Mouse (Mus musculus) myocyte (in vitro differentiated cells): Measurements from ENCODE around the gene Pon2. TPM values are rescaled to one million over a fixed set of nuclear protein-coding genes. Genes with fewer than 3 reads are reported as not detected.

Experiments
- H3K27me3 ChIP-seq: one replicate; pipeline ENCODE4 v1.6.1; 2011; ENCODE audit not compliant: control insufficient read depth, insufficient read depth, insufficient read length
- H3K36me3 ChIP-seq: one replicate; pipeline ENCODE4 v1.6.1; 2011; ENCODE audit not compliant: control insufficient read depth, insufficient read depth
- H3K4me2 ChIP-seq: one replicate; pipeline ENCODE4 v1.6.1; 2011; ENCODE audit warnings: low read depth, control low read depth
- H3K4me3 ChIP-seq: one replicate; pipeline ENCODE4 v1.5.1; 2011; ENCODE audit warnings: mild to moderate bottlenecking, control low read depth, moderate library complexity
- H3K79me2 ChIP-seq: one replicate; pipeline ENCODE4 v1.6.1; 2011; ENCODE audit not compliant: control insufficient read depth, insufficient read depth
- H3ac ChIP-seq: one replicate; pipeline ENCODE4 v1.6.1; 2011; ENCODE audit not compliant: control insufficient read depth, insufficient read length
- CEBPB ChIP-seq: IDR thresholded peaks from 2 replicates; pipeline ENCODE4 v1.6.1; 2011; ENCODE audit warnings: mild to moderate bottlenecking, moderate library complexity; ENCODE audit not compliant: poor library complexity, insufficient read depth, severe bottlenecking
- E2F4 ChIP-seq: IDR thresholded peaks from one replicate; pipeline ENCODE4 v1.6.1; 2011; ENCODE audit warnings: mild to moderate bottlenecking, control low read depth, moderate library complexity; ENCODE audit not compliant: insufficient read depth
- MAX ChIP-seq: IDR thresholded peaks from one replicate; pipeline ENCODE4 v1.6.1; 2011; ENCODE audit warnings: low read depth, mild to moderate bottlenecking, control low read depth
- MYOD1 ChIP-seq, 3 experiments: IDR thresholded peaks; one replicate each; pipeline ENCODE4 v1.6.1; 2011; ENCODE audit warnings: control low read depth in 2 of 3, low read depth in 2 of 3, mild to moderate bottlenecking in 2 of 3, moderate library complexity in 1 of 3; ENCODE audit not compliant: insufficient read length in 2 of 3, control insufficient read depth in 1 of 3
- MYOG ChIP-seq, 3 experiments: IDR thresholded peaks; one replicate each; pipeline ENCODE4 v1.6.1; 2011; ENCODE audit warnings: control low read depth in 2 of 3, low read depth in 2 of 3, mild to moderate bottlenecking in 2 of 3; ENCODE audit not compliant: insufficient read length in 2 of 3, control insufficient read depth in 1 of 3, insufficient read depth in 1 of 3
- POLR2A ChIP-seq: IDR thresholded peaks from one replicate; pipeline ENCODE4 v1.6.1; 2011; ENCODE audit warnings: low read depth, mild to moderate bottlenecking, control low read depth, moderate library complexity; ENCODE audit not compliant: insufficient read length
- POLR2AphosphoS2 ChIP-seq: IDR thresholded peaks from one replicate; pipeline ENCODE4 v1.6.1; 2011; ENCODE audit warnings: low read depth, control low read depth; ENCODE audit not compliant: insufficient read length
- REST ChIP-seq: IDR thresholded peaks from one replicate; pipeline ENCODE4 v1.6.1; 2011; ENCODE audit warnings: mild to moderate bottlenecking, control low read depth, moderate library complexity; ENCODE audit not compliant: insufficient read depth, insufficient read length
- SRF ChIP-seq: IDR thresholded peaks from one replicate; pipeline ENCODE4 v1.6.1; 2011; ENCODE audit warnings: low read depth; ENCODE audit not compliant: control insufficient read depth, insufficient read length
- TCF12 ChIP-seq: IDR thresholded peaks from one replicate; pipeline ENCODE4 v1.6.1; 2011; ENCODE audit warnings: mild to moderate bottlenecking, control low read depth; ENCODE audit not compliant: poor library complexity, insufficient read depth, severe bottlenecking
- TCF3 ChIP-seq: IDR thresholded peaks from one replicate; pipeline ENCODE4 v1.6.1; 2011; ENCODE audit warnings: low read depth, control low read depth; ENCODE audit not compliant: insufficient read length
- USF1 ChIP-seq: IDR thresholded peaks from one replicate; pipeline ENCODE4 v1.6.1; 2011; ENCODE audit warnings: low read depth, mild to moderate bottlenecking, control low read depth, moderate library complexity
- polyA plus RNA-seq: library from polyadenylated mRNA; unstranded; fragments of >200 nt; fragmentation: generic; extraction: Trizol; gene quantifications from one replicate; pipeline ENCODE4 v1.2.1, GENCODE M21; 2012; ENCODE audit warnings: missing spikeins

Pon2 gene
- polyA plus RNA-seq, 1 experiment = 14.2 TPM

DNA sequence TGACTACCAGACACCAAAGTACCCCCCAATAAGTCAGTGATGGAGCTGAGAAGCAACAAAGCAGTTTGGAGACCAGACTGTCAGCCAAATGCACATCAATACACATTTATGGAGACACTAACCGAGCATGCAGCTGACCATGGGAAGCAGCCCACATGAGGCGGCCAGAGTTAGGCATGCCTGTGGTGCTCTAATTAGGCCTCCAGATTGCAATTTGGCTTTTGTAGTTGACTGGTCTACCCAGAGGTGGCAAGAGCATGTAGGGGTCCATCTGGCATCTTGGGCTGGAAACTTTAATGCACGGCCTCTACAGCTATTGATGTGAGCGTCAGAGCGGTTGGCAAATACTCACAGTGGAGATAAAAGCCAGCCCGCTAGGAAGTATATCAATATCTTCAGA, 52.3 kb downstream of the Pon2 start:
- Histone ChIP-seq H3K36me3 (no peaks in the 10 kb centered on the region), H3ac (no peak overlapping the region), H3K27me3 (no peaks in the 10 kb centered on the region), H3K79me2 (no peaks in the 10 kb centered on the region), H3K4me3 (no peak overlapping the region), H3K4me2 (no peak overlapping the region)
- TF ChIP-seq E2F4 = no peak
- no peak for TF ChIP-seq MYOD1 (IDR thresholded peaks at IDR 0.05; ENCODE audit: control insufficient read depth in 1 of 3, insufficient read length in 2 of 3, low read depth in 2 of 3)

DNA sequence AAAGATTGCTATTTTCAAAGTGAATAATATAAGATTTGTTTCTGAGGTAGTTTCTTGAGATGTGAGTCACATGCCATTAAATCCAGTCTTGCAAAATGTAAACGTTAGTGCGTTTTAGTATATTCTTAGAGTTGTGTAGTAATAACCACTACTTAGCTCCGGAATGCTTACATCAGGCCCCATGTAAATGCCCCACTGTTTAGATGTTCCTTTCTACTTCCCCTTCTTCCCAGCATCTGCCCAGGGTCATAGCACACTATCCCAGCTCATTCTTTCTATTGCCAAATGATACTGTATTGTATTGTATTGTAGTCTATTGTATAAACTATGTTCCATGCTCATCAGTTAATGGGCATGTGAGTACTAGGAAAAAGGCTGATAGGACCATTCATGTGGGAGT, 59.5 kb downstream of the Pon2 start:
- Histone ChIP-seq H3K36me3 (no peaks in the 10 kb centered on the region), H3K79me2 (no peaks in the 10 kb centered on the region), H3K27me3 (no peaks in the 10 kb centered on the region), H3K4me3 (no peak overlapping the region), H3K4me2 (no peak overlapping the region), H3ac (no peak overlapping the region)
- TF ChIP-seq MYOG (IDR thresholded peaks at IDR 0.05; ENCODE audit: control insufficient read depth in 1 of 3, insufficient read depth in 1 of 3, insufficient read length in 2 of 3, low read depth in 2 of 3) (no peak), USF1 (no peak), POLR2AphosphoS2 (no peak), TCF3 (no peak), E2F4 (no peak), CEBPB (no peak), SRF (no peak), MAX (no peak), MYOD1 (IDR thresholded peaks at IDR 0.05; ENCODE audit: control insufficient read depth in 1 of 3, insufficient read length in 2 of 3, low read depth in 2 of 3) (no peak), POLR2A (no peak), REST (no peak), TCF12 (no peak)

GRCm38 (mm10) chr6:5237510-5237909, 60.7 kb downstream of the Pon2 start:
- H3K4me2 ChIP-seq = no peak overlapping the region
- no peak overlapping the region for H3K4me3 ChIP-seq
- H3ac ChIP-seq = no peak overlapping the region
- no peaks in the 10 kb centered on the region for H3K36me3 ChIP-seq
- no peaks in the 10 kb centered on the region for H3K79me2 ChIP-seq
- H3K27me3 ChIP-seq = no peaks in the 10 kb centered on the region
- TF ChIP-seq POLR2AphosphoS2 = no peak
- no peak for TF ChIP-seq TCF3
- TF ChIP-seq USF1 = no peak
- TF ChIP-seq TCF12 = no peak
- TF ChIP-seq MYOG (IDR thresholded peaks at IDR 0.05; ENCODE audit: control insufficient read depth in 1 of 3, insufficient read depth in 1 of 3, insufficient read length in 2 of 3, low read depth in 2 of 3) = no peak
- TF ChIP-seq REST = no peak
- no peak for TF ChIP-seq MYOD1 (IDR thresholded peaks at IDR 0.05; ENCODE audit: control insufficient read depth in 1 of 3, insufficient read length in 2 of 3, low read depth in 2 of 3)
- TF ChIP-seq CEBPB = no peak
- TF ChIP-seq E2F4 = no peak

DNA sequence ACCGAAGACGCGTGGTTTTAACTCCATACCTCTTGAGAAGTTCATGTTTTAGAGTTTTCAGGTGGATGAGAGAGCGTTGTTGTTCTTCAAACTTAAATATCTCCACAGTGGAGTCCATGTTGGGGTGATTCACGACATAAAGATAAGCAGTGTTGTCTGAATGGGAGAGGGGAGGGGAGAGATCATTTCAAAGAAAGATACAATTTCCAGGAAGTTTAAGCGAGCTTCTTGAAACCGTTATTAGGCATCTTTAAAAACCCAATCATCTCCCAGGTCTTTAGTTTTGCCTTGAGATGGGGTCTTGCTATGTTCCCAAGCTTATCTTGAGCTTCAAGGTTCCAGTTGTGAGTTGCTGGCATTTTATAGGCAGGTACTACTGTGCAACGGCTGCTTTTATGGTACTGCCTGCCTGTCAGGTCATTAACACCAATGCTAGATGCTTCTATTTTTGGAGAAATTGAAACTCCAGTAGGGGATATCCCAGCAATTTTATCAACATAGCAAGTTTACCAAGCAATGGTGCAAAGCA, 61.3 kb downstream of the Pon2 start:
- no peak for TF ChIP-seq TCF3
- no peak for TF ChIP-seq POLR2A
- TF ChIP-seq USF1 = no peak
- no peak for TF ChIP-seq MYOG (IDR thresholded peaks at IDR 0.05; ENCODE audit: control insufficient read depth in 1 of 3, insufficient read depth in 1 of 3, insufficient read length in 2 of 3, low read depth in 2 of 3)
- no peak for TF ChIP-seq POLR2AphosphoS2
- TF ChIP-seq MYOD1 (IDR thresholded peaks at IDR 0.05; ENCODE audit: control insufficient read depth in 1 of 3, insufficient read length in 2 of 3, low read depth in 2 of 3) = no peak
- TF ChIP-seq E2F4 = no peak
- TF ChIP-seq TCF12 = no peak
- TF ChIP-seq SRF = no peak
- no peak for TF ChIP-seq MAX
- no peak for TF ChIP-seq CEBPB
- TF ChIP-seq REST = no peak
- Histone ChIP-seq H3K4me2 (no peak overlapping the region), H3K4me3 (no peak overlapping the region), H3K79me2 (no peaks in the 10 kb centered on the region), H3ac (no peak overlapping the region), H3K27me3 (no peaks in the 10 kb centered on the region), H3K36me3 (no peaks in the 10 kb centered on the region)

GRCm38 (mm10) chr6:5234563-5234962, 63.7 kb downstream of the Pon2 start:
- H3K4me3 ChIP-seq = no peak overlapping the region

More at GRCm38 (mm10) chr6:5234563-5234962, 63.7 kb downstream of the Pon2 start:
- Histone ChIP-seq H3K27me3 (no peaks in the 10 kb centered on the region), H3ac (no peak overlapping the region), H3K36me3 (no peaks in the 10 kb centered on the region), H3K79me2 (no peaks in the 10 kb centered on the region), H3K4me2 (no peak overlapping the region)
- no peak for TF ChIP-seq CEBPB
- no peak for TF ChIP-seq REST
- TF ChIP-seq USF1 = no peak
- no peak for TF ChIP-seq SRF
- no peak for TF ChIP-seq MYOD1 (IDR thresholded peaks at IDR 0.05; ENCODE audit: control insufficient read depth in 1 of 3, insufficient read length in 2 of 3, low read depth in 2 of 3)
- TF ChIP-seq MYOG (IDR thresholded peaks at IDR 0.05; ENCODE audit: control insufficient read depth in 1 of 3, insufficient read depth in 1 of 3, insufficient read length in 2 of 3, low read depth in 2 of 3) = no peak
- TF ChIP-seq TCF3 = no peak
- no peak for TF ChIP-seq TCF12
- TF ChIP-seq POLR2AphosphoS2 = no peak
- TF ChIP-seq MAX = no peak
- no peak for TF ChIP-seq E2F4
- TF ChIP-seq POLR2A = no peak
